Mouse (Mus musculus) ES-Bruce4 (cell line): Measurements from ENCODE around the gene Dcbld2. TPM values are rescaled to one million over a fixed set of nuclear protein-coding genes. Genes with fewer than 3 reads are reported as not detected.

Experiments
- H3K27ac ChIP-seq: 2 replicates; pipeline ENCODE4 v1.5.1; 2012; ENCODE audit warnings: low read length, inconsistent platforms; ENCODE audit not compliant: insufficient read depth
- H3K27me3 ChIP-seq: 2 replicates; pipeline ENCODE4 v1.6.1; 2012; ENCODE audit warnings: mild to moderate bottlenecking, low read length, inconsistent platforms; ENCODE audit not compliant: control insufficient read depth, poor library complexity, insufficient read depth, severe bottlenecking
- H3K36me3 ChIP-seq: 2 replicates; pipeline ENCODE4 v1.6.1; 2012; ENCODE audit warnings: inconsistent platforms, mild to moderate bottlenecking, low read length, moderate library complexity; ENCODE audit not compliant: control insufficient read depth, poor library complexity, insufficient read depth, severe bottlenecking
- H3K4me1 ChIP-seq: one replicate; pipeline ENCODE4 v1.8.1; 2011; ENCODE audit warnings: low read length; ENCODE audit not compliant: control insufficient read depth, insufficient read depth
- H3K4me3 ChIP-seq: 2 replicates; pipeline ENCODE4 v1.5.1; 2011; ENCODE audit warnings: low read depth, mild to moderate bottlenecking, low read length
- H3K9ac ChIP-seq: 2 replicates; pipeline ENCODE4 v1.6.1; 2012; ENCODE audit warnings: low read depth, mild to moderate bottlenecking, inconsistent platforms; ENCODE audit not compliant: poor library complexity, severe bottlenecking
- H3K9me3 ChIP-seq: replicated peaks from 2 replicates; pipeline ENCODE4 v1.6.1; 2012; ENCODE audit warnings: mild to moderate bottlenecking, low read length, inconsistent platforms; ENCODE audit not compliant: control insufficient read depth, poor library complexity, insufficient read depth, severe bottlenecking
- CTCF ChIP-seq: IDR thresholded peaks from one replicate; pipeline ENCODE4 v1.8.1; 2011; ENCODE audit warnings: low read depth, low read length
- EP300 ChIP-seq: IDR thresholded peaks from 2 replicates; pipeline ENCODE4 v1.6.1; 2011; ENCODE audit warnings: low read depth, low read length; ENCODE audit not compliant: insufficient read depth
- POLR2A ChIP-seq: IDR thresholded peaks from one replicate; pipeline ENCODE4 v1.8.1; 2011; ENCODE audit warnings: low read length; ENCODE audit not compliant: insufficient read depth
- polyA plus RNA-seq: library from polyadenylated mRNA; stranded (reverse); fragments of >200 nt; gene quantifications from 2 replicates; pipeline ENCODE4 v1.2.4, GENCODE M21; 2011; ENCODE audit warnings: low read depth; ENCODE audit not compliant: missing spikeins, insufficient read depth, insufficient read length

The Dcbld2 gene
- polyA plus RNA-seq, 1 experiment: 53.5 TPM

GRCm38 (mm10) chr16:58501760-58502301, 93.6 kb downstream of the Dcbld2 start:
- Histone ChIP-seq H3K27me3 (no peaks in the 10 kb centered on the region), H3K9me3 (no peaks in the 10 kb centered on the region), H3K4me3 (no peak overlapping the region), H3K27ac (no peak overlapping the region), H3K4me1 (no peaks in the 10 kb centered on the region), H3K36me3 (no peaks in the 10 kb centered on the region), H3K9ac (no peak overlapping the region)
- TF ChIP-seq EP300 (no peak), CTCF (no peak), POLR2A (no peak)

GRCm38 (mm10) chr16:58502566-58502965, 94.3 kb downstream of the Dcbld2 start:
- TF ChIP-seq POLR2A (no peak), EP300 (no peak), CTCF (no peak)
- Histone ChIP-seq H3K27me3 (no peaks in the 10 kb centered on the region), H3K9ac (no peak overlapping the region), H3K4me3 (no peak overlapping the region), H3K27ac (no peak overlapping the region), H3K4me1 (no peaks in the 10 kb centered on the region), H3K36me3 (no peaks in the 10 kb centered on the region), H3K9me3 (no peaks in the 10 kb centered on the region)

- no peaks in the 10 kb centered on the region for H3K9me3 ChIP-seq
- no peak overlapping the region for H3K27ac ChIP-seq
- H3K4me1 ChIP-seq: no peaks in the 10 kb centered on the region
- H3K27me3 ChIP-seq: no peaks in the 10 kb centered on the region
- H3K9ac ChIP-seq: no peak overlapping the region
- TF ChIP-seq EP300 (no peak), POLR2A (no peak), CTCF (no peak)
- H3K4me3 ChIP-seq: no peak overlapping the region
- no peaks in the 10 kb centered on the region for H3K36me3 ChIP-seq
Measured at GRCm38 (mm10) chr16:58504945-58505344, 96.7 kb downstream of the Dcbld2 start.

- no peaks in the 10 kb centered on the region for H3K36me3 ChIP-seq
Measured at GRCm38 (mm10) chr16:58512181-58512761, 104.0 kb downstream of the Dcbld2 start.

GRCm38 (mm10) chr16:58512887-58513286, 104.6 kb downstream of the Dcbld2 start:
- no peak overlapping the region for H3K4me3 ChIP-seq
- no peak overlapping the region for H3K27ac ChIP-seq
- H3K36me3 ChIP-seq: no peaks in the 10 kb centered on the region
- H3K27me3 ChIP-seq: no peaks in the 10 kb centered on the region; the same call in 1 of the 2 replicates
- H3K9ac ChIP-seq: no peak overlapping the region
- H3K9me3 ChIP-seq: no peaks in the 10 kb centered on the region
- H3K4me1 ChIP-seq: no peaks in the 10 kb centered on the region
- no peak for TF ChIP-seq POLR2A
- no peak for TF ChIP-seq CTCF
- TF ChIP-seq EP300: no peak

More at GRCm38 (mm10) chr16:58512181-58512761, 104.0 kb downstream of the Dcbld2 start:
- Histone ChIP-seq H3K4me3 (no peak overlapping the region), H3K27ac (no peak overlapping the region), H3K4me1 (no peaks in the 10 kb centered on the region), H3K9ac (no peak overlapping the region), H3K27me3 (no peaks in the 10 kb centered on the region; the same call in 1 of the 2 replicates), H3K9me3 (no peaks in the 10 kb centered on the region)
- TF ChIP-seq EP300 (no peak), CTCF (no peak), POLR2A (no peak)

- no peaks in the 10 kb centered on the region for H3K4me1 ChIP-seq
- no peak overlapping the region for H3K9ac ChIP-seq
- H3K27me3 ChIP-seq: no peaks in the 10 kb centered on the region; the same call in 1 of the 2 replicates
- H3K36me3 ChIP-seq: no peaks in the 10 kb centered on the region
- H3K27ac ChIP-seq: no peak overlapping the region
- H3K9me3 ChIP-seq: no peaks in the 10 kb centered on the region
- no peak for TF ChIP-seq CTCF
- no peak overlapping the region for H3K4me3 ChIP-seq
Measured at GRCm38 (mm10) chr16:58513755-58514154, 105.5 kb downstream of the Dcbld2 start.
